Mouse (Mus musculus): ENCODE results near the gene Prm3. TPM values are rescaled to one million over a fixed set of nuclear protein-coding genes. Genes with fewer than 3 reads are reported as not detected.

Gene Prm3
- polyA plus RNA-seq, 1 experiment from 2014 or later = not detected

GRCm38 (mm10) chr16:10786288-10786687 lies 4.4 kb downstream of the Prm3 start:
- Histone ChIP-seq H3K4me2 (ENCODE audit: low read length) (peak overlapping the region; percentile 100), H3K9me3 (ENCODE audit: control insufficient read depth, low read length) (no peaks in the 10 kb centered on the region), H3K27ac (ENCODE audit: low read length) (peak overlapping the region; percentile 80), H3K27me3 (replicated peaks; ENCODE audit: control insufficient read depth, insufficient read depth, low read length) (peaks cover 14% of the 10 kb centered on the region), H3K9ac (replicated peaks; ENCODE audit: low read depth, low read length) (peak overlapping the region; percentile 79), H3K4me1 (replicated peaks; ENCODE audit: control insufficient read depth, insufficient read depth, low read length) (peaks cover 15% of the 10 kb centered on the region), H3K4me3 (replicated peaks; ENCODE audit: low read length) (peak overlapping the region; percentile 76), H3K36me3 (ENCODE audit: control insufficient read depth, insufficient read depth) (no peaks in the 10 kb centered on the region)
- peak; percentile 55 for ATAC-seq
- WGBS = 2% methylated on average over 9 of the region's 9 CpGs

DNA sequence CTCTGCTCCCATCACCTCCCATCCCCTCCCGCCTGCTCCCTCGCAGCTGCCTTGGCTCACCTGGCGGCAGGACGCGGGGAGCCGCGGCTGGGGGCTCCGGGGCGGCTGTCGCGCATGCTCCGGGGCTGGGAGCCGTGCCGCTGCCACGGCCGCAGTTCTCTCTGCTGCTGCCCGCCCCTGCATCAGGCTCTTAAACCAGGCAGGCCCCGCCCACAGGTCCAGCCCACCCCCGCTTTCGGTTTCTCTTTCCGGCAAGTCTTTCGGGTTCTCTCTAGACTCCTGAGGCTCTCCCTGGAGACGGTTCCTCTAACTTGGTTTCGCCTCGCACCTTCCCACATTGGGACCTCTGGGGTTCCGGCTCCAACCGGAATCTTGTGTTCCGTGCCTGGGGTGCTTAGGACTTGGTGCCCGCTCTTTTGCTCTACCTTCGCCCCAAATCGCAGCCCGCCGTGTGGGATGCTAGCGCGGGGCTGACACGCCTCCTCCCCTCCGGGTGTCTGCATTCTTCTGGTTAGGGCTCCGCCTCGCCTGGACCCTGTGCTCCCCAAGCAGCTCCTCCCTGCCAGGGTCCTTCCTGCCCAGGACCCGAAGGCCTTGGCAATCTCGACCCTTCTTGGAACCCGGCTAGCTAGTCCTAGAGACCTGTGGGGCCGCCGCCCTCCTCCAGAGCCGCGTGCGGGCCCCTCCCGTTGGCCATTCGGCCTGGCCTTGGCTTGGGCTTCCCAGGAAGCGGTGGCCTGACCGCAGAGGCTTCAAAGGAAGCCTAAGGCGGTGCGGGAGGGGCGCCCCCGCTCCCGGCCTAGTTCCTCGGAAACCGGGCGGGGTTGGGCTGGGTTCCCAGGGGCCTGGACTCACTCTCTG lies 5.1 kb downstream of the Prm3 start, which contains the start of gene Socs1:
Gene Socs1, minus strand, starts transcription at position 166 of the 861 bp plus-strand sequence.
- Histone ChIP-seq H3K4me2 (ENCODE audit: low read length) (peak within 1 kb of the TSS; percentile 100), H3K9ac (replicated peaks; ENCODE audit: low read depth, low read length) (peak within 1 kb of the TSS; percentile 79), H3K4me1 (replicated peaks; ENCODE audit: control insufficient read depth, insufficient read depth, low read length) (peaks cover 15% of the 10 kb centered on the region), H3K4me3 (replicated peaks; ENCODE audit: low read length) (peak within 1 kb of the TSS; percentile 76), H3K9me3 (ENCODE audit: control insufficient read depth, low read length) (no peaks in the 10 kb centered on the region), H3K27me3 (replicated peaks; ENCODE audit: control insufficient read depth, insufficient read depth, low read length) (peaks cover 14% of the 10 kb centered on the region), H3K36me3 (ENCODE audit: control insufficient read depth, insufficient read depth) (no peaks in the 10 kb centered on the region), H3K27ac (ENCODE audit: low read length) (peak within 1 kb of the TSS; percentile 80)
- ATAC-seq = peak; percentile 86
- WGBS = under 1% methylated on average over 57 of the region's 59 CpGs

GRCm38 (mm10) chr16:10784793-10785370 lies 5.8 kb downstream of the Prm3 start:
- H3K27me3 ChIP-seq (replicated peaks; ENCODE audit: control insufficient read depth, insufficient read depth, low read length) = peaks cover 14% of the 10 kb centered on the region
- peak; percentile 82 for ATAC-seq
- no peaks in the 10 kb centered on the region for H3K9me3 ChIP-seq (ENCODE audit: control insufficient read depth, low read length)
- peak overlapping the region; percentile 100 for H3K4me2 ChIP-seq (ENCODE audit: low read length)
- peaks cover 15% of the 10 kb centered on the region for H3K4me1 ChIP-seq (replicated peaks; ENCODE audit: control insufficient read depth, insufficient read depth, low read length)
- peak overlapping the region; percentile 80 for H3K27ac ChIP-seq (ENCODE audit: low read length)
- peak overlapping the region; percentile 79 for H3K9ac ChIP-seq (replicated peaks; ENCODE audit: low read depth, low read length)
- no peaks in the 10 kb centered on the region for H3K36me3 ChIP-seq (ENCODE audit: control insufficient read depth, insufficient read depth)
- under 1% methylated on average over 53 of the region's 55 CpGs for WGBS
- peak overlapping the region; percentile 76 for H3K4me3 ChIP-seq (replicated peaks; ENCODE audit: low read length)

GRCm38 (mm10) chr16:10783883-10784792 lies 6.6 kb downstream of the Prm3 start:
- Histone ChIP-seq H3K9ac (replicated peaks; ENCODE audit: low read depth, low read length) (peak overlapping the region; percentile 79), H3K27ac (ENCODE audit: low read length) (no peak overlapping the region), H3K4me3 (replicated peaks; ENCODE audit: low read length) (peak overlapping the region; percentile 76), H3K36me3 (ENCODE audit: control insufficient read depth, insufficient read depth) (no peaks in the 10 kb centered on the region), H3K9me3 (ENCODE audit: control insufficient read depth, low read length) (no peaks in the 10 kb centered on the region), H3K4me2 (ENCODE audit: low read length) (peak overlapping the region; percentile 100), H3K27me3 (replicated peaks; ENCODE audit: control insufficient read depth, insufficient read depth, low read length) (peaks cover 14% of the 10 kb centered on the region), H3K4me1 (replicated peaks; ENCODE audit: control insufficient read depth, insufficient read depth, low read length) (peaks cover 15% of the 10 kb centered on the region)
- 3% methylated on average over 81 of the region's 81 CpGs for WGBS
- no peak for ATAC-seq

DNA sequence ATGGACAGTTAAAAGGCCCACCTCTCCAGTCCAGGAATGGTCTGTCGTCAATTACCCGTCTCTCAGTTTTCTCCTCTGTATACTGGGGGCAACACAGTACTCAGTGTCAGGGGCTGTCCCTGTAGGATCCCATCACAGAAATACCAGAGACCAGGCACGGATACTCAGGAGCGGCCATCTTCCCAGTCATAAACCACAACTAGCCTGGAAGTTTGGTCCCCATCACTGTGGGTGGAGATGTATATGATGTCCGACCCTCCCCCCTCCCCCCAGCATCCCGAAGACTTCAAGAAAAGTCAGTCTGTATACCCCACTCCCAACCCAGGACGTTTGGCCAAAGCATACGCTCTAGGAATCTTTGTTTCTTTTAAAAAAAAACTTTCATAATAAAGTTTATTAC lies 7.3 kb downstream of the Prm3 start:
- H3K4me3 ChIP-seq (replicated peaks; ENCODE audit: low read length) = no peak overlapping the region
- 74% methylated on average over 8 of the region's 8 CpGs for WGBS
- H3K36me3 ChIP-seq (ENCODE audit: control insufficient read depth, insufficient read depth) = no peaks in the 10 kb centered on the region
- H3K9ac ChIP-seq (replicated peaks; ENCODE audit: low read depth, low read length) = no peak overlapping the region
- peaks cover 15% of the 10 kb centered on the region for H3K4me1 ChIP-seq (replicated peaks; ENCODE audit: control insufficient read depth, insufficient read depth, low read length)
- H3K27ac ChIP-seq (ENCODE audit: low read length) = no peak overlapping the region
- H3K9me3 ChIP-seq (ENCODE audit: control insufficient read depth, low read length) = no peaks in the 10 kb centered on the region
- peaks cover 14% of the 10 kb centered on the region for H3K27me3 ChIP-seq (replicated peaks; ENCODE audit: control insufficient read depth, insufficient read depth, low read length)
- ATAC-seq = no peak
- H3K4me2 ChIP-seq (ENCODE audit: low read length) = no peak overlapping the region; the same call in 1 of the 2 replicates

GRCm38 (mm10) chr16:10783152-10783434 lies 7.6 kb downstream of the Prm3 start:
- Histone ChIP-seq H3K4me3 (replicated peaks; ENCODE audit: low read length) (no peak overlapping the region), H3K36me3 (ENCODE audit: control insufficient read depth, insufficient read depth) (no peaks in the 10 kb centered on the region), H3K4me1 (replicated peaks; ENCODE audit: control insufficient read depth, insufficient read depth, low read length) (peaks cover 15% of the 10 kb centered on the region), H3K27ac (ENCODE audit: low read length) (no peak overlapping the region), H3K9ac (replicated peaks; ENCODE audit: low read depth, low read length) (no peak overlapping the region), H3K4me2 (ENCODE audit: low read length) (no peak overlapping the region), H3K27me3 (replicated peaks; ENCODE audit: control insufficient read depth, insufficient read depth, low read length) (peaks cover 14% of the 10 kb centered on the region), H3K9me3 (ENCODE audit: control insufficient read depth, low read length) (no peaks in the 10 kb centered on the region)
- no peak for ATAC-seq
- 48% methylated on average over 1 of the region's 1 CpGs for WGBS

- Histone ChIP-seq H3K9ac (replicated peaks; ENCODE audit: low read depth, low read length) (0 out of 2 replicates have a peak overlapping the region, but pooled peaks have one; percentile 13), H3K36me3 (ENCODE audit: control insufficient read depth, insufficient read depth) (no peaks in the 10 kb centered on the region), H3K4me2 (ENCODE audit: low read length) (no peak overlapping the region), H3K9me3 (ENCODE audit: control insufficient read depth, low read length) (no peaks in the 10 kb centered on the region), H3K27me3 (replicated peaks; ENCODE audit: control insufficient read depth, insufficient read depth, low read length) (peaks cover 14% of the 10 kb centered on the region), H3K4me3 (replicated peaks; ENCODE audit: low read length) (no peak overlapping the region), H3K4me1 (replicated peaks; ENCODE audit: control insufficient read depth, insufficient read depth, low read length) (peaks cover 15% of the 10 kb centered on the region), H3K27ac (ENCODE audit: low read length) (no peak overlapping the region)
- no peak for ATAC-seq
- WGBS = 46% methylated on average over 6 of the region's 6 CpGs
These were observed 8.2 kb downstream of the Prm3 start for GRCm38 (mm10) chr16:10782377-10783151.

GRCm38 (mm10) chr16:10781862-10782371 lies 8.8 kb downstream of the Prm3 start:
- Histone ChIP-seq H3K36me3 (ENCODE audit: control insufficient read depth, insufficient read depth) (no peaks in the 10 kb centered on the region), H3K27me3 (replicated peaks; ENCODE audit: control insufficient read depth, insufficient read depth, low read length) (peaks cover 14% of the 10 kb centered on the region), H3K9ac (replicated peaks; ENCODE audit: low read depth, low read length) (no peak overlapping the region), H3K9me3 (ENCODE audit: control insufficient read depth, low read length) (no peaks in the 10 kb centered on the region), H3K4me2 (ENCODE audit: low read length) (no peak overlapping the region), H3K4me1 (replicated peaks; ENCODE audit: control insufficient read depth, insufficient read depth, low read length) (peaks cover 15% of the 10 kb centered on the region), H3K27ac (ENCODE audit: low read length) (no peak overlapping the region), H3K4me3 (replicated peaks; ENCODE audit: low read length) (no peak overlapping the region)
- ATAC-seq = no peak
- WGBS = 39% methylated on average over 9 of the region's 9 CpGs

Measured in forebrain, embryonic 16.5 days (tissue).